Mouse (Mus musculus) adrenal gland (tissue): Measurements from ENCODE around the gene Slc4a1ap.

Source experiments
- intact Hi-C: fragments of 180-260 bp; cut with DNase I; formaldehyde crosslinking; loops from one replicate; pipeline ENCODE4 v1.15.1; 2025

Slc4a1ap gene

DNA sequence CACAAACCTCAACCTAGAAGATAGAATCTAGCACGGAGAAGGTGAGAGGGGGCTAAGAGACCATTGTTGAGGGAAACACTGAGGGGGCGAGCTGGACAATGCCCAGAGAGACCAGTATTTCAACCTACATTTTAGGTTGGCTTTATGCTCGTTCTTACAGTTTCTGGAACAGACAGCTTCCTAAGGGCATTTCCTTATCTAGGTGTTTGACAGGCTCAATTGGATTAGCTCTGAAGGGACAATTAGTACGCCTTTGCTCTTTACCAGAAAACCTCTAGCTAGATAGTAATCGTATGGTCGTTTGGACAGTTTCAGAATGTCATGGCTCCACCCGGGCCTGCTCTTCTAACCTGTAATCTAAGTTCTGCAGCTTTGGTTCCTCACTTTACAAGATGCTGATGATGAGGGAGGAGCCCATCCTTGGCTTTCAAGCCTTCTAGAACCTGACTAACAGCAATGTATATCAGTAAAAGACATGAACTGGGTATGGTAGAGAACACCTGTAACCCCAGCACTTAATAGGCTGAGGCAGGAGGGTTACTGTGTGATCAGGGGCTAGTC, 74.4 kb downstream of the Slc4a1ap start:
- intact Hi-C loops: loop anchor here (5.0 kb wide), 1 partner anchor 536 kb away; the partner anchor contains the start of gene Fosl2

- intact Hi-C loops: loop anchor here (5.0 kb wide), 1 partner anchor 535 kb away; the partner anchor contains the start of gene Fosl2
Measured at GRCm38 (mm10) chr5:31602377-31602776, 75.6 kb downstream of the Slc4a1ap start.

GRCm38 (mm10) chr5:31603766-31604165, 77.0 kb downstream of the Slc4a1ap start:
- intact Hi-C loops: loop anchor here (5.0 kb wide), 1 partner anchor 534 kb away; the partner anchor contains the start of gene Fosl2

GRCm38 (mm10) chr5:31606151-31606550, 79.4 kb downstream of the Slc4a1ap start:
- intact Hi-C loops: no loop called here
